Mouse (Mus musculus) urinary bladder, postnatal 25 days (tissue): Measurements from ENCODE around the gene Dnajb4.
"Not testable (repeated sequence)": the region's sequence is repeated elsewhere in the genome, so short reads cannot be mapped to it uniquely, and the experiment has no call there.

Source experiments
- DNase-seq: peaks from one replicate; pipeline ENCODE4 v3.0.0; 2022; ENCODE audit warnings: low spot score

Dnajb4 gene

DNA sequence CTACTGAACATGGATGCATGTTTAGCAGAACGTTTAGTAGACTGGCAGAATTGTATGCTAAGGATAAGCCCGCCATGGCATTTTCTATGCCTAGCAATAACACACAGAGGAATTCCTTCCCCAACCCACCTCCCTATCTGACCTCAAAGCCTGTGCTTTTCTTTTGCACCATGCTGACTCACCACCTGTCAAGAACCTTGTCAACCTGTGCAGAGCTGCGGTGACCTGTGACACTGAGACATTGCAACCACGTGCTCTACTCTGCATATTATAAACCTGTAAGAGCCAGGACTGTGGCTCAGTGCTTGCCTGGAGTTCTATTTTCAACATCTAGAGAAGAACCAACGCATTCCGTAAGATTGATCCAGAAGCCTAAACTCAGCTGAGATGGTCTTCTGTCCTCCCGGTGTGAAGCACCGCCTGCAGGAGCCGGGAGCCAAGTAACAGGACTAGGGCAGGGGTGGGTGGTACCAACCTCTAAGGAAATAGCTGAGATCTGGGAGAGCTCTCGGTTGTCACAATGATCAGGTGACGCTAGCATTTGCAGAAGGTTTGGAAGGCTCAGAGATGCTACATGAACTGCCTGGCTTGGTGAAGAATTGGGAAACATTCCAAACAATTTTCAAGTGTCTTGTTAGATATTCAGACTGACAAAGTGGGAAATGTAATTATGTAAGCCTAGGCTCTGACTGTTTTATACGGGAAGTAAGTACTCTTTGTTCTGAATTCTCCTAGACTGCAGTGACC is 62.8 kb downstream of the Dnajb4 start:
- no peak for DNase-seq

DNA sequence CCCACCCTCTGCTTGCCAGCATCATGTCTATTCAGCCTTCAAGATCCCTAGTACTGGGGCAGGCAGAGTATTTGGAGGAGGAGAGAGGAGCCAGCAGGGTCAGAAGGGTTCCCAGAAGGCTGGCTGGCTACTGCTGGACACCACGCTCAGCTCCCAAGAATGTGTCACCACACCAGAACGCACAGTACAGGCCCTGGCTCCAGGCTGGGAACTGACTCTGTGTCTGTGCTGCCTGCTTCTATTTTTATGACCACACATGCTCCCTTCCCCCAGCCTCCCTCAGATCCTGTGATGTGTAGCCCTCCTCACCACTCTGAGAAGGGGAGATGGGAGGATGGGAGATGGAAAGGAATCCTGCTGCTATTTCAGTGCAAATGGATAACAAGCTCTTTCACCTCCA is 64.9 kb downstream of the Dnajb4 start:
- DNase-seq = no peak

DNA sequence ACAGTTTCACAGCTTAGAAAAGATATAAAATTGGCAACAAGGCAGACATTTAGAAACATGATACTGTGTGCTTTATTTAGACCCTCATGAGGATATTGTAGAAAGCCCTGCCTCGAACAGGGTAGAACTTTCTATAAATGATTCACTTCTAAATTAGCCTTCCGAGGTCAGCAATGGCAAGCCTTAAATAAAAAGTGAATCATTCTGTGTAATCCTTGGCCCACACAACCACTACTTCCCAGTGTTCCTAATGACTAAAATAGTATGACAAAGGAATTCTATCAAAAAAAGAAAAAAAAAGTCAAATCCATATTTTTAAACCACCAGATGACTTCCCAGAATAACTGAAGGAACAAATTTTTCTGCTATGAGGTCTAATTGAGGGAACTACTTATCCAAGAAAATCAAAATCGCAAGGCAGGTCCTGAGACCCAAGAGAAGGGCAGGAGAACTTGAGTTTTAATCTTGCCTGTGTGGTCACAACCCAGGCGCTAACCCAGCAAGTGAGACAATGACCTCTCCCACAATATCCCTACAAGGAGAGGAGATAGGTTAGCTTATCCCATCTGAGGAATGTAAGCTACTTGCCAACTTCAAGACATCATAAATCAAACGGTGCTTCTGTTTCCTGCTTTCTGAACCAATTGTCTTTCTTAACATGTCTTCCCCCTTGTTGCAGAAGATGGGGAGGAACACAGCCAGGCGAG is 67.0 kb downstream of the Dnajb4 start:
- no peak for DNase-seq

DNA sequence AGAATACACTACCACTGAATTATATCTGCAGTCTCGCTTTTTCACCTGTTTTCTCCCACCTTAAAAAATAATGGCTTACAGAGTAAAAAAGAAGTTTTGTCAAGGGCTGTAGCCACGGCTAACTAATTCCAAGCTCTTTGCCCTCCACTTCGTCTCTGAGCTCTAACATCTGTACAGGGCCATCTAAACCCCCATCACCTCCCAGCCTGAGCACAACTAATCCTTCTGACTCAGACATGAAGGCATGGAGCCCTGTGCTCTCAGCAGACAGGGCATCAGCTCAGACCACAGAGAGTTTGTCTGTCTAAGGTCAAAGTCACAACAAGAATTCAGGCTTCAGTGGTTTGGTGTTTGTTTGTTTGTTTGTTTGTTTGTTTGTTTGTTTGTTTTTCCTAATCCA is 68.0 kb downstream of the Dnajb4 start:
- no peak for DNase-seq

DNA sequence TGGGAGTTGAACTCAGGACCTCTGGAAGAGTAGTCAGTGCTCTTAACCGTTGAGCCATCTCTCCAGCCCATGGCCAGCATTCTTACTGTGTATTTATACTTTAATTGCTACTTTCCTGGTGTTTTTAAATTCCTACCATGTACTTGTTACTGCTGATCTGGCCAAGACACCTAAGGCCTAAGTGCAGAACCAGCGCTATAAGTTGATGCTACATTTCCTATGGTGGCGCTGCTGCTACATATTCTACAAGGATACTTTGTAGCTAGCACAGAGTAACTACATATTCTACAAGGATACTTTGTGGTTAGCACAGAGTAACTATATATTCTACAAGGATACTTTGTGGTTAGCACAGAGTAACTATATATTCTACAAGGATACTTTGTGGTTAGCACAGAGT is 70.8 kb downstream of the Dnajb4 start:
- DNase-seq = not testable (repeated sequence)

DNA sequence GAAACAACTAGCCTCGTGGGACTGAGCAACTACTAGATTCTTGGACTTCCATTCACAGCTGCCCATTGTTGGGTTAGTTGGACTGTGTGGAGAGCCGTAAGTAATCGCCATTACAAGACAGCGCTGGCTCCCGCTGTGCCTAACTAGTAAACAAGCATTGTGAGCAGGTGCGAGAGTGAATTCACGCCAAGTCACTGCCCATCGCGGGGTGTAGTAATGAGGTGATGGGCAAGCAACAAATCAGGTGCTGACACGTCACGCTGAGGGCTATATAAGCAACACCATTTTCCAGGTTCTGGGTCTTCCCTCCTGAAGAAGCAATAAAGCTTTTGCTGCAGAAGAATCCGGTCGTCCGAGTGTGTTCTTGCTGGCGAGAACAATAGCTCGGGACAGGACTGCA is 74.0 kb downstream of the Dnajb4 start:
- not testable (repeated sequence) for DNase-seq

DNA sequence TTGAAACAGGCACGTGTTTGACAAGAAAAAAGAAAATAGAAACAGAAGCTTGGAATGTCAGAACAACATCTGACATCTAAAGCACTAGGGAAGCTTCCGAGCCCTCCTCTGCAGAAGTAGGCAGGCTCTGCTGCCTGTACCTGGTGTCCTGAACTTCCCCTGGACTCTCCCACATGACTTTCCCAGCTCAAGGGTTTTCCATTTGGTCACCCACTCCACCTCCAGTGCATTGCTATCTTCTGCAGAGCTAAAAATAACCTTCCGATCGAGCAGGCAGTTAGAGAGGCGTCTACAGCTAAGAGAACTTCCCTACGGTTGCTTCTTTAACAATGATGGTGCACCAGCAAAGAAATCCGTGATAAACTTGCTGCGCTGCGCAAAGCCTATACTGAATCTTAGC is 76.5 kb downstream of the Dnajb4 start:
- DNase-seq = no peak

DNA sequence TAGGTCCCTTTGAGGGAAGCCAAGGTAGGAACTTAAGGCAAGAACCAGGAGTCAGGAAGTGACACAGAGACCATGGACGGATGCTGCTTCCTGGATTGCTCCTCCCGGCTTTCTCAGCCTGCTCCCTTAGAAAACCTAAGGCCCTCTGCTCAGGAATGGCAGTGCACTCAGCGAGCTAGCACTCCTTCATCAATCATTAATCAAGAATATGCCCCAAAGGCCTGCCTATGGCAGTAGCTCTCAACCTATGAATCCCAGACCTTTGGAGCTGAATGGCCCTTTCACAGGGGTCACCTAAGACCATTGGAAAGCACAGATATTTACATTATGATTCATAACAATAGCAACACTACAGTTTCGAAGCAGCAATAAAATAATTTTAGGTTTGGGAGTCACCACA is 79.1 kb downstream of the Dnajb4 start:
- DNase-seq = no peak

DNA sequence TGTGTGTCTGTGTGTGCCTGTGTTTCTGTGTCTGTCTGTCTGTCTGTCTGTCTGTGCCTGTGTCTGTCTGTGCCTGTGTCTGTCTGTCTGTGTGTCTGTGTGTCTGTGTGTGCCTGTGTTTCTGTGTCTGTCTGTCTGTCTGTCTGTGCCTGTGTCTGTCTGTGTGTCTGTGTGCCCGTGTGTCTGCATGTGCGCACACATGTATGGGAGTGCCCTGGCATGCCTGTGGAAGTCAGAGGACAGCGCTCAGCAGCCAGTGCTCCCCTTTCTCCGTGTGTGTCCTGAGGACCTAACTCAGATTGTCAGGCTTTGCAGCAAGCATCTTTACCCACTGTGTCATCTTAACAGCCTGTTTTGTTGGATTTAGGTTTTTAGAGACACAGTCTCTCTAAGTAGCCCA is 80.7 kb downstream of the Dnajb4 start:
- DNase-seq = not testable (repeated sequence)

DNA sequence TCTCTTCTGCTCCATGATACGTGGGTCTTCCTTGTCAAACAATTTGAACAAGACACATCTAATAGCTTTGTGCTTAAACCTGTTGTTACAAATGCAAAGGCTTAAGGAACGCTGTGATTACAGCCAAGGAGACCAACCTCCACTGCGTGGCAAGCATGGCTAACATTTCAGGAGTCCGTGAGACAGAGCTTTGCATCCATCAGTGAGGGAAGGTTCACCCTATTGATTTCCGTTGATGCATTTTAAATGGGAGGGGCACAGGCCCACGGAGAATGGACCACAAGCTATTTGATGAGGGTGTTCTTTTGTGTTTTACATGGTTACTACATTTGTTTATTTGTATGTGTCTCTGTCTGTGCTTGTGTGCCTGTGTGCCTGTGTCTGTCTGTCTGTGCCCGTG is 81.5 kb downstream of the Dnajb4 start:
- DNase-seq = no peak
